Mouse (Mus musculus) MN1 (cell line): ENCODE results near the gene Pitpnb.

ENCODE experiments used
- DNase-seq: peaks from one replicate; pipeline ENCODE4 v3.0.0-alpha.2; 2016; ENCODE audit warnings: low spot score

Pitpnb gene

GRCm38 (mm10) chr5:111344721-111345400, 14.3 kb downstream of the Pitpnb start:
- no peak for DNase-seq

DNA sequence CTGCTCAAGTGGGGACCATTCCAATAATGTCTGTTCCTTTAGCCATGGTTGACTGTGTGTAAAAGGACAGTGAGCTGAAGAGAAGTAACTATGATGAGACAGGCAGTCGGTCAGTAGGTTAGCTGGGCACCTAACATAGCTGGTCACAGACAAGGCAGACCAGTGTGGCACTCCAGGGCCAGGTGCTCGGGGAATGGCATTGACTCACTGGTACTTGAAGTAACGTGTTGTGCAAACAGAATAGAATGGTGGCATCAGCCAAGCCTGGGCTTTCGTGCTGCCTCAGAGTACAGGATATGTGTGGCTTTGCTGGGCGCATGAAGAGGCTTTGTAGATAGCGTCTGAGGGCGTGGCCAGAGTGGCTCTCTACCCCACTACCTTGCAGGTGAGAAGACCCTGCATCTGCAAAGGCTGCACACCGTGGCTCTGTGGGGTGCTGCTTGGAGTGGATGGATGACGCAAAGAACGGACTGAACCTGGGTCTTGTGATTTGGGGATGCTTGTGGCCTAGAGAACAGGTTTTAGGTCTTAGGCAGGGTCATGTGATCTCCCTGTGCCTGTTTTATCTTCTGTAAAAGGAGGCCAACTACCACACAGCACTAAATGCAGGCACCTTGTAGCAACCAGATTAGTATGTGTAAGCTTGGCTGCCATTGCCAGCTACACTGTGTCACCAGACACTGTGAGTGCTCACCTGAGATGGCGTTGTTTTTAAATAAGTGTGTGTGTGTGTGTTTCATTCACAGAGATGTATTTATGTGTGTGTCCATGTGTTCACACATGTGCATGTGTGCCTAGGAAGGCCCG, 26.5 kb downstream of the Pitpnb start:
- DNase-seq: no peak

DNA sequence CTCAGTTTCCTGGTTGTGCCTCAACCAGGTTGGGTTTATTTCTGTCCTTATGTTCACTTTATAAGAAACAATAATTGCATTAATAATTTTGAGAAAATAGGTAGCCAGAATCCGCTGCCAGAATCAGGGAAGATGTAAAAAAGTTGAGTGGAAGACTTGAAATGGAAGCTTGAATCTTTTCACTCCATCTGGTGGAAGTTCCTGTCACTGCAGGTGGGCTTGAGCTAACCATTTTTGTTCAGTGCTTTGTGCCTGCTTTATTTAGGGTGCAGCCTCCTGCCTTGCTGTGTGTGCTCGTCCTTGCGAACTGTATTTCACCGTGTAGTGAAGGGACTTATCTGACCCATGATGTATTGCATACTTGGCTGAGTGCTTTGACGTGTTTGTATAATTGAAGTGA, 30.0 kb downstream of the Pitpnb start:
- DNase-seq: no peak

DNA sequence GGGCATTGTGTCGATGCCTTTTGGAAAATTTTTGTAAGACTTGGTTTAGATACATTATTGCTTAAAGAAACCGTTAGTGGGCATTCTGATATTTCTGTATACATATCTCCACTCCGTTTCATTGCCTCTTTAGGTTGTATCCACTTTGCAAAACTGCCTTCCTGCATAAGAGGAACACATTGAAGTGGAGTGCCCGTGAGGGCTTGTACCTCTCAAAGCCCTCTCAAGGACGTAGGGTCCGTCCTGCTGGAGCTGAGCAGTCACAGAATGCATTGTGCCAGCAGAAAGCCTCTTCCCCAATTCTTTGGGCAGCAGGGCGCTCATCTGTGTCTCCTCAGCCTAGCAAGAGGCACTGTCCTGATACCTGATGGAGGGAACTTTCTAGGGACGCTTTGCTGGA, 30.5 kb downstream of the Pitpnb start:
- no peak for DNase-seq

GRCm38 (mm10) chr5:111361846-111362245, 31.3 kb downstream of the Pitpnb start:
- no peak for DNase-seq

- no peak for DNase-seq
Observed at GRCm38 (mm10) chr5:111363446-111364062, 33.0 kb downstream of the Pitpnb start.

DNA sequence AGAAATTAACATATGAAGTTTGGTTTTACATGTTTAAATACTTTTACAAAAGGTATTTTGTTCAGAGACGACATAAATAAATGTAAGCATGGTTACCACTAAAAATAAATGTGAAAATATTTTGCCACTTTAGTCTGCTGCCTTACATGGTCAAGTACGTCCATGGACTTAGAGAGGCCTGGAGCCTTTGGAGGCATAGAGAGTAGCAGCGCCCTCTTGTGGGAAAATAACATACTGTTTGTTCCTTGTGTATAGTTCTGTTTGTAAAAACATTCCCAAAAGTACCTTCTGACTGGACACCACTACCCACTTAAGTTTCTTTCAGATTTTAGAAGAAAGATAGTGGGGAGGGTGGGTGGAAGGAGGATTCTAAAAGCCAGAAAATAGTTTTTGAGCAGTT, 34.0 kb downstream of the Pitpnb start:
- peak; percentile 65 for DNase-seq

DNA sequence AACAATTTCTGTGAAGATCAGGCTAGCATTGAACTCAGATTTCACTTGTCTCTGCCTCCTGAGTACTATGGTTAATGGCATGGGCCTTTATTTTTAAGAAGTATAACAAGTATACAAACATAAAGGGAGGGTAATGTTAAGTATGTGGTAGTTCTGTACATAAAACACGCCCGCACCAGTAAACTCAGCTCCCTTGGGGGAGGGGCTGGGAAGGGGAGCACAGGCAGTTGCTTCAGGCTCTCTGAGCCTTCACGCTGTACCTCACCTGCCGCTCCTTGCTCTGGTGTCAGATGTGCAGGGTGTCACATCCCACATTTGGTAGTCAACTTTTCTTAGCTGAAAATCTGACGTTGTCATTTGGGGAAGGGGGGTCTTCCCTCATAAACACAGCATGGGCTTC, 35.6 kb downstream of the Pitpnb start:
- no peak for DNase-seq

DNA sequence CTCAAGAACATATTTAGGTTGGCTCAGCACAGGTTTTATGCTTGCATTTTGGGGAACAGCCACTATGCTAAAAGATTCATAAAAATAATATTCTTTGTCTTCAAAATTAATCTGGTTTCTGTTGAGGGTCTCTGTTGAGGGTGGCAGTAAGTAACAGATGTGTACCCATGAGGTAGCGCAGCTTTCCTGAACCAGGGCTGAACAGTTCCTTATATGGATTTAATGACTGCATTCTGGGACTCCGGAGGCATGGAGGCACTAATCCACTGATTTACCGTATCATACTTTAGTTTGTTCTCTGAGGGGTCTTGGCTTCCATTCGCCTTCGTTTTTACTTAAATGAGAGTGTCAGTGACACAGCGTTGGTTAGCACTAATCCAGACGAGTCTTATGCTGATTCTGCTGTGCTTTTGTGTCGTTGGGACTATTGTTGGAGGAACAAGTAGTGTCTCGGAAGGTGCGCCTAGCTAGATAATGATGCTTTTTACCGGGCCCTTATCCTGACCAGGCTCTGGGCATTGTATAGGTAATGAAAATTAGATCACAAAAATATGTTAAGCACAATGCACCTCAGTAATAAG, 37.5 kb downstream of the Pitpnb start:
- no peak for DNase-seq

- no peak for DNase-seq
Observed at GRCm38 (mm10) chr5:111368576-111368975, 38.0 kb downstream of the Pitpnb start.

DNA sequence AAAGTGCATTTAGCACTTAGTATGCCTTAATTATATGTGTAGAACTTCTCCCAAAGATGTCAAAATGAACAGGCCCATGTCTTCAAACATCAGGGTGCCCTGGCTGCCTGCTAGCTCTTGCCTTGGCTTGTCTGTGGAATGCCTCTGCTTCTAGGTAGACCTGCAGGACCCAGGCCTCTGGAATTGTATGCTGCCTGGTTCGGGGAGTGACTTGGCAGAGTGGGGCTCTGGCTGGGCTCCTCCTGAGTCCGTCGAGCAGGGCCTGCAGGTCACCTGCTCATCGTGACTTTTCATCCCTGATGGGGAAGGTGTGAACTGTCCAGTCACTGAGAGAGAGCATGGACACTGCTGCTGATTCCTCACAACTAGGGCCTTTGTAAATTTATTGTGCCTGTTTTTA, 45.1 kb downstream of the Pitpnb start:
- no peak for DNase-seq

GRCm38 (mm10) chr5:111376276-111377020, 45.9 kb downstream of the Pitpnb start:
- no peak for DNase-seq

DNA sequence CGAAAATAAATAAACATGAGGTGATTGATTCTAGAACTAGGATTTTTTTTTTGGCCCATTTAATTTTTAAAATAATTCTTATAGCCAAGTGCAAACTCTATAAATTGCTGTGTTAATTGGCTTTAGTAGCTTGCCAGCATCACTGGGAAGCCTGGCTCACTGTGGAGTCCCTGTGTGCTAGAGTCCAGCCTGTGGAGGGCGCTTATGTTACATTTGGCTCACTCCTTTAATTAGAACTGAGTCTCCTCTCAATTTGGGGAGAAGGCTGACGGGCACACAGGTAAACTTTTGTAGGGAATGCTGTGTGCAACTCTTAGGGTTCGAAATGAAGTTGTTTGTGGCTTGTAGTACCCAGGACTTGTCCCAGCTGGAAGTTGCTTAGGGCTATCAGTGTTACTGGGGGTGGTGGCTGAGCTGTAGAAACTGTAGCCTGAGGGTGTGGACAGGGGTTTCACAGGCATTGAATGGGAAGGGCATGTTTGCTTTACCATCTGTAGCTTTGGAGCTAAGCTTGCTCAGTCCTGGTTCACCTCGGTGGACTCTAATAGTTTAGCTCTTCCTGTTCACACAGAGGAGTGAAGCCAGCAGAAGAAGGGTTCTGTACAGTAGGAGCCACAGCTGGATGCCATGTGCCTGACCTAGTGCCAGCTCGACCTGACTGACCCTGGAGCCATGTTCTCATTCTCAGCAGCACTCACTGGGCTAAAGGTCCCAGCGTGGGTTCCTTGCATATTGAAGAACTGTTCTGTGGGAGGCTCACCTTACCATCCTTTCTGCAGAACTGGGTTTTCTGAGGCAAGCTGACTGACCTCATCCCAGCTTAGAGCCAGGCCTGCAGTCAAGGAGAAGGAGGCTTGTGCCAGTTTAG, 47.8 kb downstream of the Pitpnb start:
- DNase-seq: no peak

- no peak for DNase-seq
Observed at GRCm38 (mm10) chr5:111383335-111383734, 52.8 kb downstream of the Pitpnb start.

DNA sequence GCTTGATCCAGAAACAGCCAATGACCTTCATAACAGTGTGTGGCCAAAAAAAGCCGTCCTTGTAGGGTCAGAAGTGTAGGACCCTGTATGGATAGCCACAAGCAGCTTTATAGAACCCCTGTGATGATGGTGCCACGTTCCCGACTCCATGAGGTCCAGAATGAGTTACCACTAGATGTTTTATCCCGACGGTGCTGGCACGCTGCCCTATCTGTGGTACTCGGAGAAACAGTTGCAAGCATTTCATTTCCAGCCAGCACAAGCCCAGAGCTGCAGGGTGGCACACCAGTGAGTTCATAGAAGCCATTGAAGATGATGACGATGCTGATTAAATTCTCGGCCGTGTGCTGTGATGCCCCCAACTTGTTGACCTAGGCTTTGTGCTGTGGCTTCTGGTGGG, 60.3 kb downstream of the Pitpnb start:
- DNase-seq: no peak

DNA sequence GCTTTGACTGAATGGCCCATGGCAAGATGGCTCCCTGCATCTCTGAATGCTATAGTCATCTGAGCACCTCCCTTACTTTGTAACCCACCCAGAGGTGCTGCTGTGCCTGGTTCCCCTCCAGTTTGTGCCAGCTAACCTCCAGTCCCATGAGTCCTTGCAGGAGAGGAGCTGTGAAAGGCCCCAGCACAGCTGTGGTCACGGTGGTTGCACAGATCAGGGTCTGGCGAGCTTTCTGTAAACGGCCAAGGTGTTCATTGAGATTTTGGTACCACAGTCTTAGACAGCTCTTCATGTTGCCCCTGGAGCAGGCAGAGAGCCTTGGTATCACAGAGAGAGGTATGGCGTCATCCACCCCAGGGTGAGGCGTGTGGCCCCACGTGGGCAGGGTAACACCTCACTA, 60.9 kb downstream of the Pitpnb start:
- no peak for DNase-seq

DNA sequence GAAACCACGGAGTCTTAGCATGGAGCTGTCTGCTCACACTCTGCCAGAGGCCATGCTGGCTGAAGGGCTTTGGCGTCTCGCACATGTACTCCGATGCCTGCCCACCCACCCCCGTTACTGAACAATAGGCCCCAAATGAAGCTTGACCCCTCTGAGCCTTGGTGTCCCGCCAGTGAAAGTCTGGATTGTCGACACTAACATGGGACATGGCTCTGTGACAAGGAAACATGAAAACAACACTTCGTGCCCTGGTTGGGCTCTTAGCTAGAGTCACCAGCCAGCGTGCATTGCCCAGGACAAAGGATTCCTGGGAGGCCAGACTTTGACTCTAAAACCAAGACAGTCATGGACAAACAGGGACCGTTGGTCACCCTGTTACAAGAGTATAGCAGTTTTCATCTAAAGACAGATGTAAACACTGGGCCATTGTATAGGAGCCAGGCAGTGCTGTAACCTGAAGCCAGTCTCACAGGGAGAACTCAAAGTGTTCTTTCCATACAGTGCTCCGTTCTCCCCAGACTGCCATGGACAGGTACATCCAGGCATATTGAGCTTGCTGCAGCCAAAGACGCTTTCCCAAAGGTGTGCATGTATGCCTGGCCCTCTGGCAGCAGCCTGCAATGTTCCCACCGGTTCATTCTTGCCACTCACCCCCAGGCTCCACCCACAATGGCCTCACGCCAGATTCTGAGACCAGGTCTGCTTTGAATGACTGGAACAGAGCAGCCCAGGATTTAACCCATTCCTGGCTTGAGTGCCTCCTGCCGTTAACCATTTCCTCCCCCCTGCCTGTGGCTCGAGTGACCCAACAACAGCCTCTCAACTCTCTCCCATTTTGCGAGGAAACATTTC, 63.0 kb downstream of the Pitpnb start:
- peak; percentile 88 for DNase-seq

GRCm38 (mm10) chr5:111394198-111395053, 63.9 kb downstream of the Pitpnb start:
- DNase-seq: no peak

GRCm38 (mm10) chr5:111395771-111396170, 65.2 kb downstream of the Pitpnb start:
- no peak for DNase-seq
